Mouse (Mus musculus): ENCODE data around the gene Rfng. TPM values are rescaled to one million over a fixed set of nuclear protein-coding genes. Genes with fewer than 3 reads are reported as not detected.

The Rfng gene
- polyA plus RNA-seq, 2 experiments = 5.5 to 8.6 TPM

DNA sequence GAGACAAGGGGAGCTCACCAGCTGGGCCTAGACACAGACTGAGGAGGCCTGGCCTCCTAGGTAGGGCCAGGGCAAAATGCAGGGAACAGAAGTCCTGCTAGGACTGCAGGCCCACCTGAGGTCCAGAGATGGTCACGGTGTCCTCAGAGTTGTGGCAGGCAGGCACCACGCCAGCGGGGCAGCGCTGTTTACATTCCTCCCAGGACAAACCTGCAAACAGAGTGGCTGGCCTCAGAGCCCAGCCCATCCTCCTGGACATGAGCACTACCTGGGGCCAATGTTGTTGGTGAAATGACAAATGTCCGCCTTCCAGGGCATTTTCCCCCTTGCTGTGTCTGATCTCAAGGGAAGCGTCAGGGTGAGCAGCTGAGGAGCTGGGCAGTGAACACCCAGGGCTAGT is 33.4 kb upstream of the Rfng start:
- Histone ChIP-seq H3K4me3 (ENCODE audit: insufficient read depth in 1 of 2, low read depth in 2 of 2, low read length in 2 of 2) (no peak overlapping the region), H3K4me2 (ENCODE audit: low read depth) (no peak overlapping the region), H3K27me3 (ENCODE audit: control insufficient read depth, insufficient read depth, low read length) (no peaks in the 10 kb centered on the region), H3K36me3 (replicated peaks; ENCODE audit: control insufficient read depth, insufficient read depth, low read depth) (peaks cover 62% of the 10 kb centered on the region), H3K4me1 (replicated peaks; ENCODE audit: control insufficient read depth in 2 of 2, insufficient read depth in 2 of 2, low read length in 1 of 2) (peaks cover 2% of the 10 kb centered on the region in 2 experiments; a peak in 1 of 4 replicates), H3K9ac (replicated peaks) (no peak overlapping the region), H3K9me3 (ENCODE audit: control insufficient read depth, low read length) (no peaks in the 10 kb centered on the region), H3K27ac (no peak overlapping the region)
- no peak for DNase-seq (ENCODE audit: low read depth in 3 of 3, low spot score in 3 of 3)
- 86% methylated on average over 6 of the region's 6 CpGs for WGBS (ENCODE audit: insufficient replicate concordance)
- TF ChIP-seq CTCF (IDR thresholded peaks at IDR 0.05; ENCODE audit: low read depth) = no peak
- no peak for TF ChIP-seq EP300 (IDR thresholded peaks at IDR 0.05; ENCODE audit: low read depth)
- ATAC-seq (ENCODE audit: insufficient read depth) = no peak

DNA sequence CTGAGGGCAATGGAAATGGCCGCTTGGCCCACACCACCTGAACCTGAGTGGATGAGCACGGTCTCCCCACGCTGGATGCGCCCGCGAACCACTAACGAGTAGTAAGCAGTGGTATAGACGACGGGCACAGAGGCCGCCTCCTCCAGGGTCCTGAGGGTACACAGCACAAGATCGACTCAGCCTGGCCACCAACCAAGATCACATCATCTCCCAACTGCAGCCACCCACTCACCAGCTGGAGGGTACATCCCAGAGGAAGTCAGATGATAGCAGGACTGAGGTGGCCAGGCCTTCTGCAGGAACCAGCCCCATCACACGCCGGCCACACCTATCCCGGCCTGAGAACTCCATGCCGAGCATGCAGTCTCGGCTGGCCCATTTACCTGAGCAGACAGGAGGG is 28.1 kb upstream of the Rfng start:
- TF ChIP-seq EP300 (IDR thresholded peaks at IDR 0.05; ENCODE audit: low read depth) = no peak
- TF ChIP-seq CTCF (IDR thresholded peaks at IDR 0.05; ENCODE audit: low read depth) = no peak
- H3K36me3 ChIP-seq (replicated peaks; ENCODE audit: control insufficient read depth, insufficient read depth, low read depth) = peaks cover 78% of the 10 kb centered on the region
- no peaks in the 10 kb centered on the region for H3K4me1 ChIP-seq (replicated peaks; ENCODE audit: control insufficient read depth in 2 of 2, insufficient read depth in 2 of 2, low read length in 1 of 2)
- no peaks in the 10 kb centered on the region for H3K27me3 ChIP-seq (ENCODE audit: control insufficient read depth, insufficient read depth, low read length)
- H3K4me3 ChIP-seq (ENCODE audit: insufficient read depth in 1 of 2, low read depth in 2 of 2, low read length in 2 of 2) = no peak overlapping the region
- H3K27ac ChIP-seq = no peak overlapping the region
- H3K9me3 ChIP-seq (ENCODE audit: control insufficient read depth, low read length) = no peaks in the 10 kb centered on the region
- ATAC-seq (ENCODE audit: insufficient read depth) (no peak), DNase-seq (ENCODE audit: low read depth in 3 of 3, low spot score in 3 of 3) (no peak)
- no peak overlapping the region for H3K9ac ChIP-seq (replicated peaks)
- H3K4me2 ChIP-seq (ENCODE audit: low read depth) = no peak overlapping the region
- WGBS (ENCODE audit: insufficient replicate concordance) = 85% methylated on average over 16 of the region's 16 CpGs

DNA sequence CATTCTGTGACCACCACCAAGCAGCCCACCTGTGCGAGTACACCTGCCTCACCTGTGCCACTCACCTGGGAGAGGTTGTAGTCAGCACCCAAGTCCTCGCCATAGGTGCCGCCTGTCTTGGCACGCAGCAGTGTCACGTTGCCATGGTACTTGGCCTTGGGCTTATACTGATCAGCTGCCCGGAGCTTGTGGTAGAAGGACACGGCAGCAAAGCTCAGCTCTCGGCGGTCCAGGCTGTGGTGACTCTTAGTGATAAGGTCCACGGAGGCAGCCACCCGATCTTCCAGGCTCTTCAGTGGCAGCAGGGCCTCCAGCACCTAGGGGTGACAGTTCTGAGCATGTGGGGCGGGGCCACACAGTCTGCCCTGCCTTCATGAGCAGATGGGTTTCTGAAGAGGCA is 24.0 kb upstream of the Rfng start:
- WGBS (ENCODE audit: insufficient replicate concordance) = 65% methylated on average over 12 of the region's 12 CpGs
- Histone ChIP-seq H3K4me3 (ENCODE audit: insufficient read depth in 1 of 2, low read depth in 2 of 2, low read length in 2 of 2) (no peak overlapping the region), H3K27ac (no peak overlapping the region), H3K9ac (replicated peaks) (no peak overlapping the region), H3K27me3 (ENCODE audit: control insufficient read depth, insufficient read depth, low read length) (no peaks in the 10 kb centered on the region), H3K4me2 (ENCODE audit: low read depth) (no peak overlapping the region), H3K4me1 (replicated peaks; ENCODE audit: control insufficient read depth in 2 of 2, insufficient read depth in 2 of 2, low read length in 1 of 2) (no peaks in the 10 kb centered on the region), H3K36me3 (replicated peaks; ENCODE audit: control insufficient read depth, insufficient read depth, low read depth) (peaks cover 54% of the 10 kb centered on the region), H3K9me3 (ENCODE audit: control insufficient read depth, low read length) (no peaks in the 10 kb centered on the region)
- no peak for DNase-seq (ENCODE audit: low read depth in 3 of 3, low spot score in 3 of 3)
- no peak for TF ChIP-seq EP300 (IDR thresholded peaks at IDR 0.05; ENCODE audit: low read depth)
- no peak for TF ChIP-seq CTCF (IDR thresholded peaks at IDR 0.05; ENCODE audit: low read depth)
- no peak for ATAC-seq (ENCODE audit: insufficient read depth)

DNA sequence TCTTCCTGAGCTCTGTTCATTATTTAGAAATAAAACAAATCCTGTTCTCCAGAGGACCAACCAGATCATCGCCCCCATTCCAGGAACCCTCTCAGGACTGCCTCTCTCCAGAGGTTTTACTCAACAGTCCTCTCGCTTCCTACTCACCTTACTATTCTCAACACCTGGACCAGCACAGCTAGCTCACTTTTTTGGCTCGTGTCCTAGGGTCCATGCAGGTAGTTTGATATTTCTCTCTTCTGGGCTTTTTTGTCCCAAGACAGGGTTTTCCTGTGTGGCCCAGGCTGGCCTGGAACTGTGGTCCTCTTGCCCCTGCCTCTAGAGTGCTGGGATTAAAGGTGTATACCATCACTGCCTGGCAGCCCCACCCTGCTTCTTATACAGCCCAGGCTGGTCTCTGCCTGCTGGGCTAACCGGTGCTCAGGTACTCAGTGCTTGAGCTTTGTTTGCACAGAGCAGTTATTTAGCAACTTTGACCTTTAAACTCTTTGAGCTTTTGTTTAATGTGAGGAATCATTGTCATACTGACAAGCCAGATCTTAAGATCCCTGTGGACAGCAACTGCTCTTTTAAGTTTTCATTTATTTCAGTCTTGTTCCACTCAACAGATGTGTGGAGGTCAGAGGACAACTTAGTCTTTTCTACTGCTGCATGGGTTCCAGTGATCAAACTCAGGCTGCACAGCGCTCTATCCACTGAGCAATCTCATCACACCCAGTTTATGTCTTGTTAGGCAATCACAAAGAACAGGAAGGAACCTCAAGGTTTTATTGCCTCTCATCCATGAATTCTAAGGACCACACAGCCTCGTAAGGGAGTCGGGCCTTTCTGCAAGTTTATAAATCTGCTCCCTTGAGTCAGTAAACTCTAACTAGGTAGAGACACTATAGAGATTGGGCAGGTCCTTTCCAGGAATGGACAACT is 21.6 kb upstream of the Rfng start:
- no peak for ATAC-seq (ENCODE audit: insufficient read depth)
- Histone ChIP-seq H3K4me1 (replicated peaks; ENCODE audit: control insufficient read depth in 2 of 2, insufficient read depth in 2 of 2, low read length in 1 of 2) (no peaks in the 10 kb centered on the region), H3K4me3 (ENCODE audit: insufficient read depth in 1 of 2, low read depth in 2 of 2, low read length in 2 of 2) (no peak overlapping the region), H3K27ac (no peak overlapping the region), H3K9ac (replicated peaks) (no peak overlapping the region), H3K36me3 (replicated peaks; ENCODE audit: control insufficient read depth, insufficient read depth, low read depth) (peaks cover 35% of the 10 kb centered on the region), H3K9me3 (ENCODE audit: control insufficient read depth, low read length) (no peaks in the 10 kb centered on the region), H3K4me2 (ENCODE audit: low read depth) (no peak overlapping the region), H3K27me3 (ENCODE audit: control insufficient read depth, insufficient read depth, low read length) (no peaks in the 10 kb centered on the region)
- 69% methylated on average over 7 of the region's 7 CpGs for WGBS (ENCODE audit: insufficient replicate concordance)
- TF ChIP-seq EP300 (IDR thresholded peaks at IDR 0.05; ENCODE audit: low read depth) = no peak
- TF ChIP-seq CTCF (IDR thresholded peaks at IDR 0.05; ENCODE audit: low read depth) = no peak
- DNase-seq (ENCODE audit: low read depth in 3 of 3, low spot score in 3 of 3) = no peak

DNA sequence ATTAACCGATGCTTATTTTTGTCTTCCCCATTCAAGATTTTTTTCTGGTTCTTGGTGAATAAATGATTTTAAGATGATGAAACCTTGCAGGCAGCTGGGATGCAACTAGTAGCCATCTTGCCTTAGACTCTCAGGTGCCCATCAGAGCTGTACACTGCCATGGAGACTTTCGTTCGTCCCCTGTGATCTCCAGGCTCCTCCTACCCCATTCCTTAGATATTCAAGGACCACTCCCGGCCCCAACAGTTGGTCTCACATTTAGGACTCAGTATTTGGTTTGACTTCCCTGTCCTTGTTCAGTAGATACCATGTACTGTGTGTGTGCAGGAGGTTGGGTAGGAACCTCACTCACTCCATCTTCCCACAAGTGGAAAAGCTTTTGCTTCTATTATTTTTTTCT is 20.8 kb upstream of the Rfng start:
- no peaks in the 10 kb centered on the region for H3K4me1 ChIP-seq (replicated peaks; ENCODE audit: control insufficient read depth in 2 of 2, insufficient read depth in 2 of 2, low read length in 1 of 2)
- H3K4me2 ChIP-seq (ENCODE audit: low read depth) = no peak overlapping the region
- ATAC-seq (ENCODE audit: insufficient read depth) (no peak), DNase-seq (ENCODE audit: low read depth in 3 of 3, low spot score in 3 of 3) (no peak)
- H3K9me3 ChIP-seq (ENCODE audit: control insufficient read depth, low read length) = no peaks in the 10 kb centered on the region
- 60% methylated on average over 4 of the region's 4 CpGs for WGBS (ENCODE audit: insufficient replicate concordance)
- H3K36me3 ChIP-seq (replicated peaks; ENCODE audit: control insufficient read depth, insufficient read depth, low read depth) = peaks cover 26% of the 10 kb centered on the region
- TF ChIP-seq CTCF (IDR thresholded peaks at IDR 0.05; ENCODE audit: low read depth) = no peak
- no peak for TF ChIP-seq EP300 (IDR thresholded peaks at IDR 0.05; ENCODE audit: low read depth)
- no peak overlapping the region for H3K9ac ChIP-seq (replicated peaks)
- H3K27me3 ChIP-seq (ENCODE audit: control insufficient read depth, insufficient read depth, low read length) = no peaks in the 10 kb centered on the region
- H3K4me3 ChIP-seq (ENCODE audit: insufficient read depth in 1 of 2, low read depth in 2 of 2, low read length in 2 of 2) = no peak overlapping the region
- no peak overlapping the region for H3K27ac ChIP-seq

All from liver, embryonic 14.5 days (tissue).